Mouse (Mus musculus) 3T3-L1 (cell line): ENCODE measurements at regions not wholly inside any gene's neighbourhood (a gene's known extent, or its start where the extent isn't known, plus 50 kb on each side); places are given as distances from the start of the nearest gene placed in this dataset.

ENCODE experiments used
- DNase-seq: peaks from one replicate; pipeline ENCODE4 v3.0.0-alpha.2; 2015; ENCODE audit warnings: low read depth, low spot score

GRCm38 (mm10) chr1:91735436-91735835 lies 65.8 kb upstream of the Twist2 start:
- DNase-seq: no peak

- no peak for DNase-seq
These were observed 60.6 kb upstream of the Twist2 start for GRCm38 (mm10) chr1:91740661-91741060.

GRCm38 (mm10) chr1:91742031-91742430 lies 59.2 kb upstream of the Twist2 start:
- DNase-seq: no peak

- peak; percentile 62 for DNase-seq
These were observed 58.3 kb upstream of the Twist2 start for GRCm38 (mm10) chr1:91742914-91743313.

DNA sequence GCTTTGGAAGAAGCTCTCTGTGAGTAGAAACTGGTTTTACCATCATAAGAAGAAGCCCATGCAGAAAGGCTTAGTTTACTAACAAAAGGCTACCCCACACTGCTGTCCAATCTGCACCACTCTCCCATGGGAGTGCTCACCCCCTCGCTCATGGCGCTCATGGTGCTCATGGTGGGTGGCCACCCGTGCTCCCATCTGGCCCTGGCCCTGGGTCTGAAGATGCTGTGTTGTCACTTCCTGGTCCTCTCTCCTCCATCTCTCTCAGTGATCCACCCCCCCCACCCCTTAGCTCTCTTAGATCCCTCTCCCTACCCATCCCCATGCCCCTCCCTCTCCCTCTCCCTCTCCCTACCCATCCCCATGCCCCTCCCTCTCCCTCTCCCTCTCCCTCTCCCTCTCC lies 57.2 kb upstream of the Twist2 start:
- no peak for DNase-seq

- no peak for DNase-seq
These were observed 56.6 kb upstream of the Twist2 start for GRCm38 (mm10) chr1:91744701-91745100.

DNA sequence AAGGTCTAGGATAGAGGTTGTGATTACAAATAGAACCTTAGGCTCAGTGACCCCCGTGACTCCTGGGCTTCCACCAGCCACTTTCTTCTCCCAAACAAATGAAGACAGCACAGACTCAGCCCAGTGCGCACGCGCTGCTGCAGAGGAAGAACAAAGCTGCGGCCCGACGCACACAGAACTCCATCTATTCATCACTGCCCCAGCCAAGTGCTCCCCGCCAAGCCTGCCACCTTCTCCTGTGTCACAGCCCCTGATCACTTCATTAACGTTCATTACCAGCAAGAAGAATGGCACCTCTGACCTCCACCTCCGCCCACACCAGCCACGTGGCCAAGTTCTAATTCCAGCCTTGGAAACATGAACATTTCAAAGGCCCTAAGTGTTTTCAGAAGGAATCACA lies 53.7 kb upstream of the Twist2 start:
- no peak for DNase-seq
